Mouse (Mus musculus) MN1 (cell line): ENCODE results near the gene Fasn.
"Not testable (repeated sequence)": the region's sequence is repeated elsewhere in the genome, so short reads cannot be mapped to it uniquely, and the experiment has no call there.

Experiments
- DNase-seq: peaks from one replicate; pipeline ENCODE4 v3.0.0-alpha.2; 2016; ENCODE audit warnings: low spot score

Fasn gene

DNA sequence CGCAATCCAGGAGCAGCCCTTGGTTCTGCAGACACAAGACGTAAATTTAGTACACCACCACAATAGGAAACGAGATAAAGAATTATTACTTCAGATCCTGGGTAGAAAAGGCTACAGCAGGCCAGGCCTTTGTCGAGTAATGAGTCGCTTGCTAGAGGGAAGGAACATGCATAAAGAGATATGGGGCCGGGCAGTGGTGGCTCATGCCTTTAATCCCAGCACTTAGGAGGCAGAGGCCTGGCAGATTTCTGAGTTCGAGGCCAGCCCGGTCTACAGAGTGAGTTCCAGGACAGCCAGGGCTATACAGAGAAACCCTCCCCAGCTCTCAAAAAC lies 27.8 kb downstream of the Fasn start:
- no peak for DNase-seq

DNA sequence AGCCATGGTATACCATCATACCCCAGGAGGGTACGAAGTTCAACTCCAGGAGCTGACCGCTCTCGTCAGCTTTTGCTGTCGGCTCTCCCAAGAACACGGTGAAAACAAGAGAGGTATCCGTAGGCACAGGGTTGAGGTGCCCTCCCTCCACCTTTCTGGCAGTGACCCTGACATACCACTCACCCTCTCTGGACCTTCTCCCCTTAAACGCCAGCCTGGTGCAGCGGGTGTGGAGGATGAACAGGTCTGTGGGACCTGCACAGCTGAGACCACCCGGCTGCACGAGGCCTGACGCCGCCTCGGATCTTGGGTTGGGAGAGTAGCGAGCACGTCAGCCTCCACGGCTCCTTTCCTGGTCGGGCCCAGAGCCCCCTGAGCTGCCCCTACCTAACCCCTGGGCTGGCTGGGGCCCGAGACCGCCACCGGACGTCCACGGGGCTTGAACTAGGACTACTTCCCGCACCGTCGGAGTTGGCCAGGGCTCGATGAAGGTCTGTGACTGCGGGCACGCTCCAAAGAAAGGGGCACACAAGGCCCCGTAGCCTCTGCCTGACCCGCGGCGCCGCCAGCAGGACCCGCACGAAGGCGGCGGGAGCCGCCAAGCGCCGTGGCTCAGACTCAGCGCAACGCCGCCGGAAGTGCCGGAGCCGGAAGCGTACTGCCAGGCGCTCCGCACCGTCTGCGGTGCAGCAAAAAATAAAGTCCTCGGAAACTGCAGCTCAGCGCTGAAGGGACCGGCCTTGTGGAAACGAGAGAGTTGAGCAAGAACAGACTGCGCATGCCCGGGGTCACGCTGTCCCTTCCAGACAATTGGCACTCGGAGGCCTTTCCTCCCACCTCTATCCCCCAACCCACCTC lies 28.4 kb downstream of the Fasn start, which contains the start of gene Dus1l:
Gene Dus1l, minus strand, starts transcription at position 648 of the 858 bp plus-strand sequence.
- DNase-seq = peak; percentile 100

DNA sequence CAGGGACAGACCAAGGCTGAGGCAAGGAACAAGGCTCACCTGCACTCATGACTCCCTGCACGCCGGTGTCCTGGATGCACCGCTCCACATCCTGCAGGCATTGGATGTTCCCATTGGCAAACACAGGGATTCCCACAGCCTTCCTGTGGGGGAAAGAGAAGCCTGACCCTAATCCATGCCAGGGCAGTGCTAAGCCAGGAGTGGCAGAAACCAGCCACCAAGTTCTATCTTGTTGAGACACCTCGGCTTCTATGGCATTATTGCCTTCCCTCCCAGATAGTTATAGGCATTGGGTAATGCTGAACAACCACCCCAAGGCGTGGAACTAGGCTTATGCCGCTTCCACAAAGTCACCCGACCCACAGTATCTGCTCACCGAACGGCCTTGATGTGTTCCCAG lies 31.7 kb downstream of the Fasn start:
- no peak for DNase-seq

DNA sequence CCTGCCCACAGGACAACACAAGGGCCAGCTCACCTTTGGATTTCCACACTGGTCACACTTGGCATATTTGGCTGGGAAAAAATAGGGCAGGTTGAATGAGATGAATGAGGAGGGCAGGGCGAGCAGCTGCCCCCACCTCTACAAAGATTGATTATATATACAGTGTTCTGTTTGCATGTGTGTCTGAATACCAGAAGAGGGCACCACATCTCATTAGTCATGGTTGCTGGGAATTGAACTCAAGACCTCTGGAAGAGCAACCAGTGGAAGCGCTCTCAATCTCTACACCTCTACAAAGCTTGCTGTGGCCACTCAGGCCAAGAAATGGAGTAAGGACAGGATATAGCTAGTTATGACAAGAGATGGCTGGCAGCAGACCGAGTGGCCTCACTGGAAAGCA lies 34.5 kb downstream of the Fasn start:
- no peak for DNase-seq

DNA sequence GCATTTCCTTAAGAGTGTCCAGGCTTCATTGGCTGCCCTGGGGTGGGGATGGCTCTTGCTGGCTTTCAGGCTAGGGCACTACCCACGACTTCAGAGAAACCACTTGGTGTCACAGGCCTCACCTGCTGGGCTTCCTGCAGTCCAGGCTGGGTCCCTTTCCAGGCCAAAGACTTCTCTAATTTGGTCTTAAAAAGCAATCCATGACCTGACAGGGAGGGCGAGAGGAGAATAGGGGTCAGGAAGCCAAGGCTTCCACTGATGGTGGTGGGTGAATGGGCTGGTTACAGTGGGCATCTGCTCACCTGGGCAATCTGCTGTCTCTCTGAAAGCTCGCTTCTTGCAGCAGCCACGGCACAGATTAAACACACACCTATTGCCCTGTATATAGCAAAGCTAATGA lies 35.0 kb downstream of the Fasn start:
- no peak for DNase-seq

DNA sequence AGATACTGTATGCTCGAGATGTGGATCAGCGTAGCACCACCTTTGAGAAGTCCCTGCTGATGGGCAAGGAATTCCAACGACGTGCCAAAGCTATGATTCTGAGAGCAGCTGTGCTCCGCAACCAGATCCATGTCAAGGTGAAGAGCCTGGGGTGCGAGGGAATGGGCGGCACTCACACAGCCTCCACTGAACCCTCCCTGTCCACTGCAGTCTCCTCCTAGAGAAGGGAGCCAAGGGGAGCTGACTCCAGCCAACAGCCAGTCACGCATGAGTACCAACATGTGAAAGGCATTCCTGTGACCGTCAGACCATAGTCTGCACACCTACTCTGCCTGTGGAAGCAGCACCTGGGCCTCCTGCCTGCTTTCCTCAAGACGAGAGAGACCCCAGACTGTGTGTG lies 35.9 kb downstream of the Fasn start:
- not testable (repeated sequence) for DNase-seq

DNA sequence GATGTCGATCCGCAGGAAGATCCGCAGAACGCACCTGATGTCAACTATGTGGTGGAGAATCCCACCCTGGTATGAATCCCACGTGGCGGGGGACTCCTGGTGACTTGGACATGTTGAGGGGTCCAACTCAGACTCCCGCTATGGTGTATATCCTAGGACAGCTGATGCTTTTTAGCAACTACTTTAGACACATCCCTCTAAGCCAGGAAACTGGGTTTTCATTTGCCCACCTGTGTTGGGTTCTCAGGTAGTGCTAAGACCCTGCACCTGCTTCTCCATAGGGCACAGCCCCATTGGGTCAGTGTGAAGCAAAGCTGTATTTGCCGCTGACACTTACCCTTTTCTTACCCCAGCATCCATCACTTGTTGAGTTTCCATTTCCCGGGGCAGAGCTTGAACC lies 39.2 kb downstream of the Fasn start:
- DNase-seq = no peak

DNA sequence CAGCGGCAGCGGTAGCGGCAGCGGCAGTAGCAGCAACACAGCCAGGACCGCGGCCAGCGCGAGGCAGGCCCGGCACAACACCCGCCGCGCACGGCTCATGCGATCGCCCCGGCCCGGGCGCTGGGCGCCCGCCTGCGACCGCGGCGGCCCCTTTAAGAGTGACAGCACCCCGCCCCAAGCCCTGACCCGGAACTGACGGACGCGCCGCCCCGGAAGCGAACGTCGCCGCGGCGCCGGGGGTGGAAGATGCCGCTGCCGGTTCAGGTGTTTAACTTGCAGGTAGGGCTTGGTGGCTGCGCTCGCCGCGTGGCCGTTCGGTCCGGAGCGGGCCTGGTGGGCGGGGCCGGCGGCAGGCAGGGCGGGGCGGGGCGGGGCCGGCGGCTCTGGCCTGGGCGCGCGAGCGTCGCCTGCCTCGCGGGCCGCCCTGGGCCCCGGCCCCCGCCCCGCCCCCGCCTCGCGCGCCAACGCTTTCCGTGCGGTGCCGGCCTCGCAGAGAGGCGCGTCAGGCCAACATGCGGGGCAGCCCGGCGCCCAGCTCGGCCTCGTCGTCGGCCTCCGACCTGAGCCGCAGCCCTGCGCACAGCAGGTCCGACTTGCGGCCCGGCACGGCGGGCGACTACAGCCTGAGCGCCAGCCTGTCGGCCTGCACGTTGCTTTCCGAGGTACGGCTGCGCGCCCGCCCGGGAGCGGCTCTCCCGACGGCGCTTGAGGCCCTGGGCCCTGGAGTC lies 40.1 kb downstream of the Fasn start, which contains the start of the genes Rfng and Gps1:
Gene Rfng, minus strand, starts transcription at position 144 of the 728 bp plus-strand sequence.
Gene Gps1, plus strand, starts transcription at position 209 of the 728 bp plus-strand sequence.
- DNase-seq = peak; percentile 82

DNA sequence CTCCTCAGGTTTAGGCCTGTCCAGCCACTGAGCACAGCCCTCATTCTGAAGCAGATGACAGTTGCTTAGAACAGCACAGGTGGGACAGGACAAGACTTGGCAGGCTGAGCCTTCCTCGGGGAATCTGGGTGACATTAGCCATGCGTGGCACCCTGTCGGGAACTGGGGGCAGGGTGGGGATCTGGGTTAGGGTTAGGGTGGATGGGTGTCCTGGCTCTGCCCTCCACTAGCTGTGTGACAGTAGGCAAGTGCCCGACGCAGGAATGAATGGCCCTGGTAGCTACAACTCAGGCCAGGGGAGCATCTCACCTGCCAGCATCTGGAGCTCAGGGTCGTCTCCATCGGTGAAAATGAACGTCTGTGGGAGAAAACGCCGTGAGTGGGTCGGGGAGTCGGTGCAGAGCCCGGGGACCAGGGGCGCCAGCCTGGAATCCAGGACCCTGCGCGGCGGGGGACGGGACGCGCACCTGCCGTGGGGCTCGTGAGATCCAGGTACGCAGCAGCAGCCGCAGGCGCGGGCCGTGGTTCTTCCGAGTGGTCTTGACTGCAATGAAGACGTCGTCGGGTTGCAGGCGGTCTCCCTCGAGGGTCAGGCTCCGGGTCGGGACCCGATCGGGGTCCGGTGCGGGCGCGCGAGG lies 40.8 kb downstream of the Fasn start:
- no peak for DNase-seq

DNA sequence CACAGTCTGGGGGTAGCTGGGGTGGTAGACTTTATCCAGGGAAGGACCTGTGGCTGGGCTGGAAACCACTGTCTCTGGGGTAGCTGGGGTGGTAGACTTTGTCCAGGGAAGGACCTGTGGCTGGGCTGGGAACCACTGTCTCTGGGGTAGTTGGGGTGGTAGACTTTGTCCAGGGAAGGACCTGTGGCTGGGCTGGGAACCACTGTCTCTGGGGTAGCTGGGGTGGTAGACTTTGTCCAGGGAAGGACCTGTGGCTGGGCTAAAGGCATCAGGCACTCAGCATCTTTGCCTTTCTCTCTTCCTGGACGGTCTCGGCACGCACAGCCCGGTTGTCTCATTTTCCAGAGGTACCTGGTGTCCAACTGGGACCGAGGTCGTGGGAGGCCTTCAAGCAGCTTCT lies 43.0 kb downstream of the Fasn start:
- DNase-seq = not testable (repeated sequence)

DNA sequence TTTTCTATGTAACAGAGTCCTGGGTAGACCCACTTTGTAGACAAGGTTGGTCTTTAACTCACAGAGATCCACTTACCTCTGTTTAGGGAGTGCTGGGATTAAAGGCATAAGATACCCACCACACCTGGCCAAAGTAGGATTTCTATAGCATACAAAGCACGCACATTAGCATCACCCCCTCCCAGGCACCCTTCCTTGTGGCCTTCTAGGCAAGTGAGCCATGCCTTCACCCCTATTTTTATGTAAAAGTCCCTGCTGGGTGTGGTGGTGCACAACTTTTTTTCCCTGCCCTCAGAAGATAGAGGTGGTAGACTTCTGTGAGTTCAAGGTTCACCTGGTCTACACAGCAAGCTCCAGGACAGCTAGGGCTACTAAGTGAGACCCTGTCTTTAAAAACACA lies 44.5 kb downstream of the Fasn start:
- DNase-seq = no peak

DNA sequence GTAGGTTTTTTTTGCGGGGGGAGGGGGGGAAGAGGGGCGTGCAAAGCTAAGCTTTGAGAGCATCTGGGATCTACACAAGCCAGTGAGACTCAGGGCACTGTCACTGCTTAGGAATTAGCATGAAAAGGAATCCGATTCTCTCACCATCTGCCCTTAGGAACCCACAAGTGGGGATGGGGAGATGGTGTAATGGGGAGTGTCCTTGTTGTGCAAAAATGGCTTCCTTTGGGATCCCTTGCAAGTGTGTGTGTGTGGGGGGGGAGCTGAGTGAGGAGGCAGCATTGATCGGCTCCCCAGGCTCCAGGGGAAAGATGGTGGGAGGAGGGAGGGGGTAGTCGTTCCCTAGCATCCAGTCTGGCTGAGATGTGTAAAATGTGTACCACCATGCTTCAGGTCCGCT lies 47.2 kb downstream of the Fasn start:
- DNase-seq = no peak

DNA sequence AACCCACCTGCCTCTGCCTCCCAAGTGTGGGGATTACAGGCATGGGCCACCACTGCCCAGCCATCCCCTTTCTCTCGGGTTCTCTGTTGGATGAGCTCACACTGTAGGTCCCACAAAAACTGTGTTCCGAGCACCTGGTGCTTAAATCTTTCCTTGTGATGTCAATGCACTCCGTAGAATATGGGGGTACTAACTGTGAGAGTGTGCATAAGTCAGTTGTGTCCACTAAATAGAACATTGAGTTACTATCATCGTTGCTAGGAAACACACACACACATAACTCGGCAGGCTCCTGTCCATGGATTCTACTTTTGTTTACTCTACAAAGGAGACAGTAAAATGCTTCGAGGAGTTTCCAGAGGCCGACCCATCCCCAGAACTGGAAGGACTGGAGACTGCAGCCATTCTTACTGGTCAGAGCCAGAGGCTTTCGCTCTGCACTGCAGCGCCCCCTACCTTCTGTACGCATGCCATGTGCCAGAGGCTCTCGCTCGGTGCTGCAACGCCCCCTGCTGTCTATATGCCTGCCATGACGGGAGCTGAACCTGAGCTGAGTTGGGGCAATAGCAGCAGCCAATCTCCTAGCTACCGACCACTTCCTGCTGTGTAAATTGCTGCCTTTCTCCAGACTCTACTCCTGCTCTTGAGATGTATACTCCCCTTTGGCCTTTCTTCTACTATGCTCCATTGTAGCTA lies 48.4 kb downstream of the Fasn start:
- DNase-seq = peak; percentile 93

DNA sequence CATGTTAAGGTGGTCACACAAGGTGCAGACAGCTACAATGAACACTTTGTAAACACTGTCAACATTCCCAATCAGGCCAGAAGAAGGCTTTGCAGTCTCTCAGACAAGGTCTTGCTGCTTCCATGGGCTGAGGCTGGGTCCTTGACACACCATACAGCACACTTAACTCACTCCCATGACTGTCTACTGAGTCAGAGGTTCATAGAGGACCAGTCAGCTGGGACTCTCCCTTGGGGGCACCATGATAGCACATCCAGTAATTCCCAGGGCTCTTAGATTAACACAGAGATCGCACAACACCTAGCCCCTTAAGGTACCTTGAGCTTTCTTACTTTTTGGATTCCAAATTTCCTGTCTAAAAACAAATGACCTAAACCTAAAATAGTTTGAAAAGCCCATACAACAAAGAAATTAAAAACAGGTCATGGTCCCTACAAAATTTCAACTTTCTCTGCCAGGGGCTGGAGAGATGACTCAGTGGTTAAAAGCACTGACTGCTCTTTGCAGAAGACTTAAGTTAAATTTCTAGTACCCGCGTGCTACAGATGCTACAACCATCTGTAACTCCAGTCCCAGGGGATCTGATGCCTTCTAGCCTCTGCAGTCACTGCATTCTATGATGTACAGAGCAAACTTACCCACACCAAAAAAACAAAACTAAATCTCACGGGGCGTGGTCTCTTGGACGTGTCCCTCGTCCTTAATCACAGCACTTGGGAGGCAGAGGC lies 50.7 kb downstream of the Fasn start:
- no peak for DNase-seq

DNA sequence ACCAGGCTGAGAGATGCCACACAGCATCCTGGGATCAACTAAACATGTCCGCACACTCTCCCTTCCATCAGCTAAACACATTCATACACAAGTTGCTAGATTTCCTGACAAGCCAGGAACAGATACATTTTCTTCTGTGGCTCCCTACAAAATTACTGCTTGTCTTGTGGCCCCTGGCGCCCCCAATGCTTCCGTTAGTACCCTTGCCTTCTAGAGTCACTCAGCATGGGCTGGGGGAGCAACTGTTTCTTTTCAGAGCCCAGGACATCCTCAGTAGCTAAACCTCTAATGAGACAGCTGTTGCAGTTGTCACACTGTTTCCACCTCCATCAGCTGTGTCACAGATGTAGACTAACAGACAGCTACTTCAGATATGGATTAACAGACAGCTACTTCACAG lies 51.6 kb downstream of the Fasn start:
- DNase-seq = no peak

DNA sequence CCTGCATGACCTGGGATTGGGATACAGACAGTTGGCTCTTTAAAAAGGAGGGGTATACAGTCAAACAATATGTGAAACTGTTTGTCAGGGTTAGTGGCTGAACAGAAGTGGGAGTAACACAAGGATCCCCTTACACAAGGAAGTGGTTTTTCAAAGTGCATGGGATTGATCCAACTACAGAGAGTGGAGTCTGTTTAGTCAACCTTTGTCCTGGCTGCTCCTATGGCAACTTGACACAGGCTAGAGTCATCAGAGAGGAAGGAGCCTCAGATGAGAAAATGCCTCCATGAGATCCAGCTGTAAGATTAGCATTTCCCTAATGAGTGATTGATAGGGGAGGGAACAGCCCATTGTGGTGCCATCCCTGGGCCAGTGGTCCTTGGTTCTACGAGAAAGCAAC lies 56.1 kb downstream of the Fasn start:
- DNase-seq = no peak

DNA sequence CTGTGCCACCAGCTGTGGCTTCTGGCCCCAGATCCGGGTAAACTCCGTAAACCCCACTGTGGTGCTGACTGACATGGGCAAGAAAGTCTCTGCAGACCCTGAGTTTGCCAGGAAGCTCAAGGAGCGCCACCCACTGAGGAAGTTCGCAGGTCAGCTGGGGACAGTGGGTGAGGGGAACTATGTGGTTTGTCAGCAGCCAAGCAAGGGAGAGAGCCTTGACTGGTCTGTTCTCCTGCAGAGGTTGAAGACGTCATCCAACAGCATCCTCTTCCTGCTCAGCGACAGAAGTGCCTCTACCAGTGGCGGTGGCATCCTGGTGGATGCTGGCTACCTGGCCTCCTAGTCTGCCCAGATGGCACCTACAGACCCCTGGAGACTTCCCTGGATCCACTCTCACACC lies 57.3 kb downstream of the Fasn start:
- DNase-seq = not testable (repeated sequence)

DNA sequence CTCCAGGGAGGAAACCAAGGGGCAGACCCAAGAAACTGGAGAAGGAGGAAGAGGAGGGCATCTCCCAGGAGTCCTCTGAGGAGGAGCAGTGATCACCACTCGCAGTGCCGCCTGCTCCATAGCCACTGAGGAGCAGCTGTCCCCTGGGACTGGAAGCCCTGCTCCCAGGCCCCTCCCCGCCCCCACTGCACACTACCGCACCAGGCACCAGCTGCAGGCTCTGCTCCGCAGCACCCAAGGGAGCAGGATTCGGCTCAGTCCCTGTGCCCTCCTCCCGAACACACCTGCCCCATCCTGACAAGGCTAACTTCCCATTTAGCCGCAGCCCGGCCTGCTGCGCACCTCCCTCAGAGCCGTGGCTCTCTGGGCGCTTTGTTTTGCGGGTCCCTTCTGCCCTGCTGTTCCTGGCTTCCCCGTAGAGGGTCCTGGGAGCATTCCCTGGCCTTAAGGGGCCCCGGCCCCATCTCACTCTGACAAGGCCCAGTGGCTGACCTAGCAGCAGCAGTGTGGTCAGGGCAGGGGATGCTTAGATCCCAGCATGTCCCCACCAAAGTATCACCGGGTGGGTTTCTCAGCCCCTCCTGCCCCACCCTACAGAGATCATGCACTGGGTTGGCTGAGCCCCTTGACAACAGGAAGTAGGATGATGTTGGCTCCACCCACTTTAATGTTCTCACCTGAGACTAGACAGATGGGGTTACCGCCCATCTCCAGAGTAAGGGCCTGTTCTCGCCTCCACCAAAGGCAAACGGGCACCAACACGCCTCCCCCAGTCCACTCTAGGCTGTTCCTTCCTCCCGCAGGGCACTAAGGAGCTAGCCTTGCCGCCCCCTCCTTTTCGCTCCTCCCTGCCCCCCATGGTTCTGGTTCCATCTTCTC lies 61.0 kb downstream of the Fasn start:
- DNase-seq = not testable (repeated sequence)

DNA sequence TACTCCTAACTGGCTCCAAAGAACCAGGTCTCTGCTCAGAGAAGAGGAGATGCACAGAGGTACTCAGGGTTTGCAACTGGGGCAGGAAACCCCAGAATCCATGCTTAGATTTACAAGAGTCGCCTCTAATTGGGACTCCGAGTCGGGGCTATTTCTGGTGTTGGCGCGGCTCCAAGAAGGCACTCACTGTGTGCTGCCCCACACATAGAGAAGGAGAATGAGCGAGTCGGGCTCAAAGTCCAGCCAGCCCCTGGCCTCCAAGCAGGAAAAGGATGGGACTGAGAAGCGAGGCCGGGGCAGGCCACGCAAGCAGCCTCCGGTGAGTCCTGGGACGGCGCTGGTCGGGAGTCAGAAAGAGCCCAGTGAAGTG lies 61.7 kb downstream of the Fasn start, which contains the start of gene Hmga1b:
Gene Hmga1b, plus strand, starts transcription at position 123 of the 370 bp plus-strand sequence.
- not testable (repeated sequence) for DNase-seq
